In the genomic region with DNA sequence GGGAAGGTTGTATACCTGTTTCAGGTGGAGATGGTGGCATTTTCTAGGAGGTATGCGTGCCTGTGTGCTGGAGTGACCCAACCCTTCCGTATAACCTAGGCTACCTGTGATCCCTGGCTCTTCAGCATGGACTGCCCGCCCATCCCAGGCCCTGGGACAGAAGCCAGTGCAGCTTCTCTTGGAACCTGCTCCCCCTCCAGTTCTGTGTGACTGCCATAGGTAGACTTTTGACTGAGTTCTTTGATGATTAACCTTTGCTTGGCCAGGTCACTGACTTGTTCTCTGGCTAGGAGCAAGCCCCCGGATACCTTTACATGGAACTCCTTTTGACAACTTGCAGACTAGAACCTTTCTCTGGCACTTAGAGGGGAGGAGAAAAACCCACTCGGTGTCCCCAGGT, we compare ENCODE assay signal across 31 mouse cellular contexts. TPM values are rescaled to one million over a fixed set of nuclear protein-coding genes. Genes with fewer than 3 reads are reported as not detected.
DNase-seq lines count a peak whose midpoint lies in the region; ATAC-seq and TF ChIP-seq lines count a peak whose summit lies in the region.
"Had no signal": no experiment of that assay in that cellular context is flagged by ENCODE, and none has a peak within 500 bp of the region (broad histone marks: within the 10 kb centered on the region; RNA-seq: fewer than 3 reads in every experiment).

No protein-coding gene starts in this region.

- no peaks in the 10 kb centered on the region for H3K9me3 ChIP-seq in liver, embryonic 14.5 days (ENCODE audit: control insufficient read depth, low read length)
- H3K9me3 ChIP-seq in liver, embryonic 12.5 days (replicated peaks), result no peaks in the 10 kb centered on the region
- no peaks in the 10 kb centered on the region for H3K9me3 ChIP-seq in kidney, embryonic 15.5 days (replicated peaks)
- H3K9me3 ChIP-seq: embryonic facial prominence, embryonic 12.5 days; forebrain, embryonic 12.5 days; heart, embryonic 13.5 days; hindbrain, embryonic 13.5 days; limb, embryonic 13.5 days; lung, embryonic 15.5 days; midbrain, embryonic 15.5 days; neural tube, embryonic 13.5 days had no signal

- peaks cover 0 to 8% of the 10 kb centered on the region in 2 experiments; a peak in 1 of 4 replicates for H3K4me1 ChIP-seq in liver, embryonic 14.5 days (replicated peaks; ENCODE audit: control insufficient read depth in 2 of 2, insufficient read depth in 2 of 2, low read length in 1 of 2)
- peaks cover 14% of the 10 kb centered on the region; the same call in 1 of the 2 replicates for H3K4me1 ChIP-seq in liver, embryonic 12.5 days
- peaks cover 47% of the 10 kb centered on the region for H3K4me1 ChIP-seq in kidney, embryonic 15.5 days

- no peaks in the 10 kb centered on the region for H3K36me3 ChIP-seq in liver, embryonic 14.5 days (replicated peaks; ENCODE audit: control insufficient read depth, insufficient read depth, low read depth)
- H3K36me3 ChIP-seq in liver, embryonic 12.5 days, result no peaks in the 10 kb centered on the region
- H3K36me3 ChIP-seq in kidney, embryonic 15.5 days, result no peaks in the 10 kb centered on the region
- H3K36me3 ChIP-seq: embryonic facial prominence, embryonic 12.5 days; forebrain, embryonic 12.5 days; G1E; heart, embryonic 13.5 days; hindbrain, embryonic 13.5 days; limb, embryonic 13.5 days; lung, embryonic 15.5 days; midbrain, embryonic 15.5 days; neural tube, embryonic 13.5 days had no signal

- H3K27ac ChIP-seq in liver, embryonic 14.5 days, result no peak overlapping the region
- H3K27ac ChIP-seq in liver, embryonic 12.5 days, result no peak overlapping the region
- H3K27ac ChIP-seq in kidney, embryonic 15.5 days, result peak overlapping the region; percentile 54
- H3K27ac ChIP-seq: embryonic facial prominence, embryonic 12.5 days; forebrain, embryonic 12.5 days; heart, adult 2 months; heart, embryonic 13.5 days; hindbrain, embryonic 13.5 days; limb, embryonic 13.5 days; lung, embryonic 15.5 days; midbrain, embryonic 15.5 days; neural tube, embryonic 13.5 days had no signal

- WGBS in liver, embryonic 14.5 days (ENCODE audit: insufficient replicate concordance), result 53% methylated on average over 5 of the region's 5 CpGs
- WGBS in liver, embryonic 12.5 days (ENCODE audit: insufficient replicate concordance), result 67% methylated on average over 5 of the region's 5 CpGs
- WGBS in kidney, embryonic 15.5 days, result 62% methylated on average over 5 of the region's 5 CpGs

- no peaks in the 10 kb centered on the region for H3K27me3 ChIP-seq in liver, embryonic 14.5 days (ENCODE audit: control insufficient read depth, insufficient read depth, low read length)
- H3K27me3 ChIP-seq in liver, embryonic 12.5 days (replicated peaks), result no peaks in the 10 kb centered on the region
- no peaks in the 10 kb centered on the region for H3K27me3 ChIP-seq in kidney, embryonic 15.5 days
- H3K27me3 ChIP-seq: CH12.LX; embryonic facial prominence, embryonic 12.5 days; forebrain, embryonic 12.5 days; heart, embryonic 13.5 days; hindbrain, embryonic 13.5 days; limb, embryonic 13.5 days; lung, embryonic 15.5 days; midbrain, embryonic 15.5 days; neural tube, embryonic 13.5 days had no signal

- no peak for TF ChIP-seq CTCF in liver, embryonic 14.5 days (IDR thresholded peaks at IDR 0.05; ENCODE audit: low read depth)

- TF ChIP-seq EP300 in liver, embryonic 14.5 days (IDR thresholded peaks at IDR 0.05; ENCODE audit: low read depth), result no peak

- no peak overlapping the region for H3K4me3 ChIP-seq in liver, embryonic 14.5 days (ENCODE audit: insufficient read depth in 1 of 2, low read depth in 2 of 2, low read length in 2 of 2)
- no peak overlapping the region for H3K4me3 ChIP-seq in liver, embryonic 12.5 days
- H3K4me3 ChIP-seq in kidney, embryonic 15.5 days (replicated peaks), result no peak overlapping the region
- H3K4me3 ChIP-seq: embryonic facial prominence, embryonic 12.5 days; forebrain, embryonic 12.5 days; heart, adult 2 months; heart, embryonic 13.5 days; hindbrain, embryonic 13.5 days; limb, embryonic 13.5 days; lung, embryonic 15.5 days; midbrain, embryonic 15.5 days; myocyte; neural tube, embryonic 13.5 days had no signal

- H3K9ac ChIP-seq in liver, embryonic 14.5 days (replicated peaks), result no peak overlapping the region
- H3K9ac ChIP-seq in liver, embryonic 12.5 days, result no peak overlapping the region
- no peak overlapping the region for H3K9ac ChIP-seq in kidney, embryonic 15.5 days
- H3K9ac ChIP-seq: forebrain, embryonic 12.5 days; heart, embryonic 13.5 days; hindbrain, embryonic 13.5 days; limb, embryonic 13.5 days; lung, embryonic 15.5 days; midbrain, embryonic 15.5 days; neural tube, embryonic 13.5 days had no signal

- DNase-seq in liver, embryonic 14.5 days (ENCODE audit: low read depth in 3 of 3, low spot score in 3 of 3), result peak in 1 of 3 experiments; percentile 10
- peak; percentile 82 to 89 for DNase-seq in kidney, postnatal 36 days
- peak; percentile 61 for DNase-seq in yolk sac, embryonic 10.5 days (ENCODE audit: low spot score)
- DNase-seq in spleen, postnatal 36 days (ENCODE audit: low spot score in 2 of 2), result no peak
- DNase-seq: adrenal gland, adult 8-10 months; B cell, adult 2 months; cerebellum, adult 11-12 months; cerebellum, postnatal 14 days; gastrocnemius, postnatal 36 days; heart, adult 2 months; heart, postnatal 14 days; layer of hippocampus, postnatal 36 days; lung, postnatal 36 days; right cerebral cortex, adult 18-20 months; right cerebral cortex, postnatal 4 days had no signal

- no peak overlapping the region for H3K4me2 ChIP-seq in liver, embryonic 14.5 days (ENCODE audit: low read depth)
- no peak overlapping the region for H3K4me2 ChIP-seq in liver, embryonic 12.5 days
- H3K4me2 ChIP-seq in kidney, embryonic 15.5 days, result no peak overlapping the region
- H3K4me2 ChIP-seq: embryonic facial prominence, embryonic 12.5 days; forebrain, embryonic 12.5 days; heart, embryonic 13.5 days; hindbrain, embryonic 13.5 days; limb, embryonic 13.5 days; lung, embryonic 15.5 days; midbrain, embryonic 15.5 days; neural tube, embryonic 13.5 days had no signal

- ATAC-seq in liver, embryonic 14.5 days (ENCODE audit: insufficient read depth), result 0 out of 2 replicates have a peak, but pooled peaks have one; percentile 48
- ATAC-seq in liver, embryonic 12.5 days, result no peak
- 0 out of 2 replicates have a peak, but pooled peaks have one; percentile 22 for ATAC-seq in kidney, embryonic 15.5 days (replicated peaks; ENCODE audit: low FRiP score)
- no peak for ATAC-seq in monocyte, adult 5-6 weeks (replicated peaks; ENCODE audit: insufficient number of reproducible peaks, low FRiP score, low TSS enrichment, poor library complexity, severe bottlenecking)
- ATAC-seq in inflammation-experienced regulatory T-cells, adult 6 months, result no peak
- ATAC-seq: activated CD4-positive, CD25-positive, alpha-beta regulatory T cell, adult 4 months; midbrain, embryonic 15.5 days had no signal

RNA-seq across cellular contexts. Expression of gene Agap1, which starts 19.3 kb away (rescaled TPM):
- 1.1 and 1.4 TPM in 2 replicates for polyA plus RNA-seq in liver, embryonic 14.5 days (2012; rRNA removed)
- polyA plus RNA-seq in liver, embryonic 14.5 days (2014; fragmentation: Nextera tagmentation; extraction: Ambion mirVana), result 1.1 and 1.4 TPM in 2 replicates
- 4.1 and 4.6 TPM in 2 replicates for polyA plus RNA-seq in liver, embryonic 12.5 days (2016; fragmentation: Nextera tagmentation; extraction: Ambion mirVana)
- 10.8 and 11.3 TPM in 2 replicates for polyA plus RNA-seq in kidney, embryonic 15.5 days (2015; fragmentation: Nextera tagmentation; extraction: Ambion mirVana)
- total RNA-seq in monocyte, adult 5-6 weeks (2017), result 1.3 to 3.3 TPM (median 1.9 TPM) in 3 replicates
- polyA plus RNA-seq in inflammation-experienced regulatory T-cells, adult 6 months (2017; shearing (Covaris generic)), result under 1 TPM in 2 of 3 experiments, not detected in 1; 0.08 to 0.28 TPM
- total RNA-seq: CH12.LX had no signal

Comparison
In these comparisons a context has a peak if more than half of its experiments do, and no peak if none do; other contexts are left out.
1. ATAC-seq: peak in liver, embryonic 14.5 days (single experiment) and kidney, embryonic 15.5 days (single experiment); none in liver, embryonic 12.5 days (single experiment), monocyte, adult 5-6 weeks (single experiment) and inflammation-experienced regulatory T-cells, adult 6 months (single experiment).
2. DNase-seq: peak in kidney, postnatal 36 days (2 of 2) and yolk sac, embryonic 10.5 days (single experiment); none in spleen, postnatal 36 days (0 of 2).